Mouse (Mus musculus) lung, postnatal 4 days (tissue): ENCODE results near the gene Lefty2.
A peak's percentile ranks its signal among the peaks of the same experiment; 100 is the strongest.
"Not testable (repeated sequence)": the region's sequence is repeated elsewhere in the genome, so short reads cannot be mapped to it uniquely, and the experiment has no call there.

Experiments
- DNase-seq, 2 experiments: peaks; one replicate each; pipeline ENCODE4 v3.0.0; 2021

Gene Lefty2

GRCm38 (mm10) chr1:180892808-180893207 lies at the start of gene Lefty2:
Gene Lefty2 (plus strand): TSS chr1:180893108.
- no peak for DNase-seq

- peak; percentile 79 to 89 for DNase-seq
Measured at GRCm38 (mm10) chr1:180848114-180848510, 44.8 kb upstream of the Lefty2 start.

GRCm38 (mm10) chr1:180848511-180849241 lies 44.2 kb upstream of the Lefty2 start:
- peak; percentile 79 to 86 for DNase-seq

- DNase-seq, result no peak
Measured at GRCm38 (mm10) chr1:180849701-180850301, 43.1 kb upstream of the Lefty2 start.

GRCm38 (mm10) chr1:180850316-180851270 lies 42.3 kb upstream of the Lefty2 start, which contains the start of gene Sde2:
Gene Sde2 (plus strand): TSS chr1:180851127.
- peak; percentile 100 for DNase-seq

- no peak for DNase-seq
Measured at GRCm38 (mm10) chr1:180858763-180859162, 34.1 kb upstream of the Lefty2 start.

GRCm38 (mm10) chr1:180860030-180860429 lies 32.9 kb upstream of the Lefty2 start:
- no peak for DNase-seq

GRCm38 (mm10) chr1:180863606-180864005 lies 29.3 kb upstream of the Lefty2 start:
- peak in 1 of 2 experiments; percentile 39 for DNase-seq

GRCm38 (mm10) chr1:180866001-180866400 lies 26.9 kb upstream of the Lefty2 start:
- DNase-seq, result peak; percentile 26 to 58

- no peak for DNase-seq
Measured at GRCm38 (mm10) chr1:180870122-180870650, 22.7 kb upstream of the Lefty2 start.

- DNase-seq, result peak; percentile 50 to 63
Measured at GRCm38 (mm10) chr1:180873861-180874484, 18.9 kb upstream of the Lefty2 start.

- no peak for DNase-seq
Measured at GRCm38 (mm10) chr1:180874615-180875014, 18.3 kb upstream of the Lefty2 start.

GRCm38 (mm10) chr1:180875126-180875525 lies 17.8 kb upstream of the Lefty2 start:
- no peak for DNase-seq

- no peak for DNase-seq
Measured at GRCm38 (mm10) chr1:180877466-180877865, 15.4 kb upstream of the Lefty2 start.

- DNase-seq, result no peak
Measured at GRCm38 (mm10) chr1:180881768-180882167, 11.1 kb upstream of the Lefty2 start.

GRCm38 (mm10) chr1:180883731-180884130 lies 9.2 kb upstream of the Lefty2 start:
- no peak for DNase-seq

- DNase-seq, result no peak
Measured at GRCm38 (mm10) chr1:180884484-180884883, 8.4 kb upstream of the Lefty2 start.

GRCm38 (mm10) chr1:180888556-180889042 lies 4.3 kb upstream of the Lefty2 start:
- peak; percentile 91 to 94 for DNase-seq

- no peak for DNase-seq
Measured at GRCm38 (mm10) chr1:180889172-180889571, 3.7 kb upstream of the Lefty2 start.

GRCm38 (mm10) chr1:180889841-180890240 lies 3.1 kb upstream of the Lefty2 start:
- DNase-seq, result peak; percentile 41 to 57

GRCm38 (mm10) chr1:180894088-180894987 lies 1.4 kb downstream of the Lefty2 start:
- not testable (repeated sequence) for DNase-seq
